Mouse (Mus musculus): ENCODE data around the gene Olfr577. TPM values are rescaled to one million over a fixed set of nuclear protein-coding genes. Genes with fewer than 3 reads are reported as not detected.

Olfr577 gene
- polyA plus RNA-seq, 1 experiment from 2014 or later, result not detected

Other genes starting within 250 kb of the Olfr577 start
- not detected in 2 replicates for gene Olfr559, start 248.5 kb downstream of the Olfr577 start, polyA plus RNA-seq (2016; fragmentation: Nextera tagmentation; extraction: Ambion mirVana)
- gene Olfr560, start 216.6 kb downstream of the Olfr577 start, polyA plus RNA-seq (2016; fragmentation: Nextera tagmentation; extraction: Ambion mirVana), result not detected in 2 replicates
- gene Olfr78, start 216.5 kb downstream of the Olfr577 start, polyA plus RNA-seq (2016; fragmentation: Nextera tagmentation; extraction: Ambion mirVana), result not detected in 2 replicates
- not detected in 2 replicates for gene Olfr561, start 204.7 kb downstream of the Olfr577 start, polyA plus RNA-seq (2016; fragmentation: Nextera tagmentation; extraction: Ambion mirVana)
- gene Olfr564, start 172.5 kb downstream of the Olfr577 start, polyA plus RNA-seq (2016; fragmentation: Nextera tagmentation; extraction: Ambion mirVana), result not detected in 2 replicates
- not detected in 2 replicates for gene Olfr566, start 117.2 kb downstream of the Olfr577 start, polyA plus RNA-seq (2016; fragmentation: Nextera tagmentation; extraction: Ambion mirVana)
- gene Olfr568, start 98.8 kb downstream of the Olfr577 start, polyA plus RNA-seq (2016; fragmentation: Nextera tagmentation; extraction: Ambion mirVana), result not detected in 2 replicates
- gene Olfr569, start 85.1 kb downstream of the Olfr577 start, polyA plus RNA-seq (2016; fragmentation: Nextera tagmentation; extraction: Ambion mirVana), result not detected in 2 replicates
- not detected in 2 replicates for gene Olfr570, start 81.4 kb downstream of the Olfr577 start, polyA plus RNA-seq (2016; fragmentation: Nextera tagmentation; extraction: Ambion mirVana)
- gene Olfr571, start 58.4 kb downstream of the Olfr577 start, polyA plus RNA-seq (2016; fragmentation: Nextera tagmentation; extraction: Ambion mirVana), result not detected in 2 replicates
- not detected in 2 replicates for gene Olfr572, start 51.5 kb downstream of the Olfr577 start, polyA plus RNA-seq (2016; fragmentation: Nextera tagmentation; extraction: Ambion mirVana)
- not detected in 2 replicates for gene Olfr573-ps1, start 33.4 kb downstream of the Olfr577 start, polyA plus RNA-seq (2016; fragmentation: Nextera tagmentation; extraction: Ambion mirVana)
- gene Olfr574, start 27.5 kb downstream of the Olfr577 start, polyA plus RNA-seq (2016; fragmentation: Nextera tagmentation; extraction: Ambion mirVana), result not detected in 2 replicates
- not detected in 2 replicates for gene Olfr575, start 17.2 kb downstream of the Olfr577 start, polyA plus RNA-seq (2016; fragmentation: Nextera tagmentation; extraction: Ambion mirVana)
- not detected in 2 replicates for gene Olfr576, start 13.3 kb downstream of the Olfr577 start, polyA plus RNA-seq (2016; fragmentation: Nextera tagmentation; extraction: Ambion mirVana)
- gene Olfr578, start 13.4 kb upstream of the Olfr577 start, polyA plus RNA-seq (2016; fragmentation: Nextera tagmentation; extraction: Ambion mirVana), result not detected in 2 replicates
- not detected in 2 replicates for gene Olfr582, start 62.1 kb upstream of the Olfr577 start, polyA plus RNA-seq (2016; fragmentation: Nextera tagmentation; extraction: Ambion mirVana)
- not detected in 2 replicates for gene Olfr583, start 75.4 kb upstream of the Olfr577 start, polyA plus RNA-seq (2016; fragmentation: Nextera tagmentation; extraction: Ambion mirVana)
- gene Olfr584, start 105.9 kb upstream of the Olfr577 start, polyA plus RNA-seq (2016; fragmentation: Nextera tagmentation; extraction: Ambion mirVana), result not detected in 2 replicates
- gene Olfr585, start 121.8 kb upstream of the Olfr577 start, polyA plus RNA-seq (2016; fragmentation: Nextera tagmentation; extraction: Ambion mirVana), result not detected in 2 replicates
- not detected in 2 replicates for gene Olfr586, start 149.7 kb upstream of the Olfr577 start, polyA plus RNA-seq (2016; fragmentation: Nextera tagmentation; extraction: Ambion mirVana)
- not detected in 2 replicates for gene Olfr588-ps1, start 164.9 kb upstream of the Olfr577 start, polyA plus RNA-seq (2016; fragmentation: Nextera tagmentation; extraction: Ambion mirVana)
- gene Olfr589, start 180.4 kb upstream of the Olfr577 start, polyA plus RNA-seq (2016; fragmentation: Nextera tagmentation; extraction: Ambion mirVana), result not detected in 2 replicates
- not detected in 2 replicates for gene Olfr591, start 202.4 kb upstream of the Olfr577 start, polyA plus RNA-seq (2016; fragmentation: Nextera tagmentation; extraction: Ambion mirVana)
- not detected in 2 replicates for gene Olfr592, start 208.9 kb upstream of the Olfr577 start, polyA plus RNA-seq (2016; fragmentation: Nextera tagmentation; extraction: Ambion mirVana)
- not detected in 2 replicates for gene Olfr593, start 235.9 kb upstream of the Olfr577 start, polyA plus RNA-seq (2016; fragmentation: Nextera tagmentation; extraction: Ambion mirVana)
- gene Olfr594, start 241.1 kb upstream of the Olfr577 start, polyA plus RNA-seq (2016; fragmentation: Nextera tagmentation; extraction: Ambion mirVana), result not detected in 2 replicates

All from midbrain, embryonic 12.5 days (tissue).